Mouse (Mus musculus): Measurements from ENCODE around the gene Saxo2. TPM values are rescaled to one million over a fixed set of nuclear protein-coding genes. Genes with fewer than 3 reads are reported as not detected.

The Saxo2 gene
- polyA plus RNA-seq, 1 experiment from 2014 or later = 22.4 TPM

- Histone ChIP-seq H3K9ac (ENCODE audit: low read length) (peak overlapping the region; percentile 73), H3K27ac (ENCODE audit: low read depth, low read length) (no peak overlapping the region), H3K4me1 (ENCODE audit: control insufficient read depth, insufficient read depth, low read length) (peaks cover 3% of the 10 kb centered on the region; the same call in 1 of the 2 replicates), H3K36me3 (ENCODE audit: control insufficient read depth, insufficient read depth, low read length) (0 out of 2 replicates have a peak, but pooled peaks cover 4% of the 10 kb centered on the region), H3K27me3 (replicated peaks; ENCODE audit: control insufficient read depth, insufficient read depth, low read length) (no peaks in the 10 kb centered on the region), H3K4me2 (ENCODE audit: low read length) (peak overlapping the region; percentile 63), H3K9me3 (replicated peaks; ENCODE audit: control insufficient read depth, low read length) (no peaks in the 10 kb centered on the region), H3K4me3 (ENCODE audit: low read depth, low read length) (peak overlapping the region; percentile 59)
- DNase-seq (ENCODE audit: low spot score) (peak; percentile 6), ATAC-seq (no peak)
- 33% methylated on average over 4 of the region's 4 CpGs for WGBS
Measured at GRCm38 (mm10) chr7:82647909-82648308, 419 bp downstream of the Saxo2 start.

- Histone ChIP-seq H3K27ac (ENCODE audit: low read depth, low read length) (no peak overlapping the region), H3K36me3 (ENCODE audit: control insufficient read depth, insufficient read depth, low read length) (0 out of 2 replicates have a peak, but pooled peaks cover 3% of the 10 kb centered on the region), H3K4me2 (ENCODE audit: low read length) (no peak overlapping the region), H3K27me3 (replicated peaks; ENCODE audit: control insufficient read depth, insufficient read depth, low read length) (no peaks in the 10 kb centered on the region), H3K9ac (ENCODE audit: low read length) (no peak overlapping the region), H3K4me3 (ENCODE audit: low read depth, low read length) (no peak overlapping the region), H3K4me1 (ENCODE audit: control insufficient read depth, insufficient read depth, low read length) (peaks cover 3% of the 10 kb centered on the region; the same call in 1 of the 2 replicates), H3K9me3 (replicated peaks; ENCODE audit: control insufficient read depth, low read length) (no peaks in the 10 kb centered on the region)
- ATAC-seq = no peak
- 92% methylated on average over 3 of the region's 3 CpGs for WGBS
- no peak for DNase-seq (ENCODE audit: low spot score)
Measured at GRCm38 (mm10) chr7:82647183-82647582, 1.1 kb downstream of the Saxo2 start.

DNA sequence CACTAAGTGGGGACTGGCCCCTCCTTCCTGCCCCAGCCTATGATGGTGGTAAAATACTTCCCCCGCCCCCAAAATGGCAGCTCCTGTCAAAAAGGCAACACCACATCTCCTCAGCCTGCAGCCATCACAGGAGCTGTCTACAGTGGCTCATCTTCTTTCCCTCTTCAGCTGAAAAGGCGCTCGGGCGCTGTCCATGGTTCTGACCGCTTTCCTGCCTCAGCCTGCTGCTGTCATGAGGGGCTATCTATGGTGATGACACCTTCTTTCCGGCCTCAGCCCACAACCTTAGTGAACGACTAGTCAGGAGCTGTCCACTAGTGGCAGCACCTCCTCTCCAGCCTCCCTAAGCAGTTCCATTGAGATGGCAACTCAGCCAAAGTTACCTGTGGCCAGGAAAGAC is 23.0 kb downstream of the Saxo2 start:
- Histone ChIP-seq H3K4me1 (ENCODE audit: control insufficient read depth, insufficient read depth, low read length) (no peaks in the 10 kb centered on the region), H3K4me2 (ENCODE audit: low read length) (no peak overlapping the region), H3K9me3 (replicated peaks; ENCODE audit: control insufficient read depth, low read length) (no peaks in the 10 kb centered on the region; the same call in 1 of the 2 replicates), H3K27ac (ENCODE audit: low read depth, low read length) (no peak overlapping the region), H3K9ac (ENCODE audit: low read length) (no peak overlapping the region), H3K27me3 (replicated peaks; ENCODE audit: control insufficient read depth, insufficient read depth, low read length) (no peaks in the 10 kb centered on the region), H3K36me3 (ENCODE audit: control insufficient read depth, insufficient read depth, low read length) (no peaks in the 10 kb centered on the region), H3K4me3 (ENCODE audit: low read depth, low read length) (no peak overlapping the region)
- 27% methylated on average over 7 of the region's 7 CpGs for WGBS
- DNase-seq (ENCODE audit: low spot score) (no peak), ATAC-seq (no peak)

GRCm38 (mm10) chr7:82609629-82610028 is 38.7 kb downstream of the Saxo2 start:
- no peak overlapping the region for H3K9ac ChIP-seq (ENCODE audit: low read length)
- H3K9me3 ChIP-seq (replicated peaks; ENCODE audit: control insufficient read depth, low read length) = no peaks in the 10 kb centered on the region
- H3K4me2 ChIP-seq (ENCODE audit: low read length) = no peak overlapping the region
- DNase-seq (ENCODE audit: low spot score) = peak; percentile 7
- WGBS = 67% methylated on average over 3 of the region's 3 CpGs
- H3K4me1 ChIP-seq (ENCODE audit: control insufficient read depth, insufficient read depth, low read length) = no peaks in the 10 kb centered on the region
- ATAC-seq = no peak
- H3K4me3 ChIP-seq (ENCODE audit: low read depth, low read length) = no peak overlapping the region
- H3K27ac ChIP-seq (ENCODE audit: low read depth, low read length) = no peak overlapping the region
- no peaks in the 10 kb centered on the region for H3K27me3 ChIP-seq (replicated peaks; ENCODE audit: control insufficient read depth, insufficient read depth, low read length)
- H3K36me3 ChIP-seq (ENCODE audit: control insufficient read depth, insufficient read depth, low read length) = no peaks in the 10 kb centered on the region

- Histone ChIP-seq H3K9me3 (replicated peaks; ENCODE audit: control insufficient read depth, low read length) (no peaks in the 10 kb centered on the region), H3K27me3 (replicated peaks; ENCODE audit: control insufficient read depth, insufficient read depth, low read length) (no peaks in the 10 kb centered on the region), H3K4me2 (ENCODE audit: low read length) (no peak overlapping the region), H3K4me3 (ENCODE audit: low read depth, low read length) (no peak overlapping the region), H3K9ac (ENCODE audit: low read length) (no peak overlapping the region), H3K4me1 (ENCODE audit: control insufficient read depth, insufficient read depth, low read length) (no peaks in the 10 kb centered on the region), H3K36me3 (ENCODE audit: control insufficient read depth, insufficient read depth, low read length) (no peaks in the 10 kb centered on the region), H3K27ac (ENCODE audit: low read depth, low read length) (no peak overlapping the region)
- ATAC-seq (no peak), DNase-seq (ENCODE audit: low spot score) (no peak)
- 82% methylated on average over 6 of the region's 6 CpGs for WGBS
Measured at GRCm38 (mm10) chr7:82605425-82605824, 42.9 kb downstream of the Saxo2 start.

- no peaks in the 10 kb centered on the region for H3K9me3 ChIP-seq (replicated peaks; ENCODE audit: control insufficient read depth, low read length)
- no peaks in the 10 kb centered on the region for H3K4me1 ChIP-seq (ENCODE audit: control insufficient read depth, insufficient read depth, low read length)
- no peak overlapping the region for H3K4me3 ChIP-seq (ENCODE audit: low read depth, low read length)
- no peak overlapping the region for H3K4me2 ChIP-seq (ENCODE audit: low read length)
- H3K27ac ChIP-seq (ENCODE audit: low read depth, low read length) = no peak overlapping the region
- DNase-seq (ENCODE audit: low spot score) = no peak
- no peaks in the 10 kb centered on the region for H3K36me3 ChIP-seq (ENCODE audit: control insufficient read depth, insufficient read depth, low read length)
- no peak for ATAC-seq
- H3K9ac ChIP-seq (ENCODE audit: low read length) = no peak overlapping the region
- no peaks in the 10 kb centered on the region for H3K27me3 ChIP-seq (replicated peaks; ENCODE audit: control insufficient read depth, insufficient read depth, low read length)
- WGBS = 86% methylated on average over 4 of the region's 4 CpGs
Measured at GRCm38 (mm10) chr7:82602008-82602407, 46.3 kb downstream of the Saxo2 start.

GRCm38 (mm10) chr7:82590931-82591330 is 57.4 kb downstream of the Saxo2 start:
- no peak overlapping the region for H3K4me3 ChIP-seq (ENCODE audit: low read depth, low read length)
- no peaks in the 10 kb centered on the region for H3K36me3 ChIP-seq (ENCODE audit: control insufficient read depth, insufficient read depth, low read length)
- no peaks in the 10 kb centered on the region for H3K27me3 ChIP-seq (replicated peaks; ENCODE audit: control insufficient read depth, insufficient read depth, low read length)
- no peaks in the 10 kb centered on the region for H3K9me3 ChIP-seq (replicated peaks; ENCODE audit: control insufficient read depth, low read length)
- no peak for ATAC-seq
- no peak overlapping the region for H3K4me2 ChIP-seq (ENCODE audit: low read length)
- WGBS = 92% methylated on average over 6 of the region's 6 CpGs
- H3K4me1 ChIP-seq (ENCODE audit: control insufficient read depth, insufficient read depth, low read length) = no peaks in the 10 kb centered on the region
- H3K9ac ChIP-seq (ENCODE audit: low read length) = no peak overlapping the region
- DNase-seq (ENCODE audit: low spot score) = no peak
- no peak overlapping the region for H3K27ac ChIP-seq (ENCODE audit: low read depth, low read length)

Other genes with a start within 250 kb of the Saxo2 start
- 20.4 and 21.5 TPM in 2 replicates for gene Efl1, start 86 bp upstream of the Saxo2 start, polyA plus RNA-seq (2014; fragmentation: Nextera tagmentation; extraction: Ambion mirVana)
- 53.1 and 54.2 TPM in 2 replicates for gene Mex3b, start 218.8 kb upstream of the Saxo2 start, polyA plus RNA-seq (2014; fragmentation: Nextera tagmentation; extraction: Ambion mirVana)

Data from forebrain, embryonic 14.5 days (tissue).